Mouse (Mus musculus) lung, postnatal 4 days (tissue): Measurements from ENCODE around the gene Adamts7.
A peak's percentile ranks its signal among the peaks of the same experiment; 100 is the strongest.

Experiments
- DNase-seq, 2 experiments: peaks; one replicate each; pipeline ENCODE4 v3.0.0; 2021

The Adamts7 gene

DNA sequence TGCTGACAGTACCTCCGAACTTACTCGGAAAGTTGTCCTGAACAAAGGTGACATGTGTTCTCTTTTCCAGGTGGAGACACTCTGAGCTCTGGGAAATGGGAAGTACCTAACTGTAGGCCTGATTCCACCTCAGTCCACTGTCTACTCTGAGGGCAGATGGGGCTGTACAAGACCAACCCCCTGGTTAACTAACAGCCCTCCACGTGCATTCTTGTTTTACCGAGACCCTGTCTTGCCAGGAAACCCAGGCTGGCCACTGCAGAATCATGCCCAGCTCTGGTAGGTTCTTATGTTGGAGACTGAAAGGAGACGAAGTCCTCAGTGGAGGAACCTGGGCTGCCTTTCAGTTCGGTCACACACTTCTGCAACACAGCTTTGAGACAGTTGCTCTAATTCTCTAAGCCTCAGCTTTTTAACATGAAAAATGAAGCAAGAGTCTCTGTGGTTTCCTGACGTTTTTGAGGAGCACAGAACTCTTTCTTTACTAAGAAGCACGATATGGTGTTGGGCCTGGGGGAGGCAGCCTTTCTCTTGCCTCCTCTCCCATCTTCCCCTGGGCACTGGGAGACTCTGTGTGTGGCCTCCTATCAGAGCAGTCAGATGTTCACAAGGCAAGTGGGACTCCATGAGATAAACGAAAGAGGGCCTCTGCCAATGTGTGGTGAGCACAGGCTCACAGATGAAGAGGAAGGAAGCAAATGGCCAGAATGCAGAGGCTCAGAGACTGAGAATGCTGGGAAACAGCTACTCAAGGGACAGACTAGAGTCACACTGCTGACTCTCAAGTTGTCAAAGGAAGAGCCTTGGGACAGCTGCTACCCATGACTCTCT is 74.6 kb downstream of the Adamts7 start:
- DNase-seq = no peak

DNA sequence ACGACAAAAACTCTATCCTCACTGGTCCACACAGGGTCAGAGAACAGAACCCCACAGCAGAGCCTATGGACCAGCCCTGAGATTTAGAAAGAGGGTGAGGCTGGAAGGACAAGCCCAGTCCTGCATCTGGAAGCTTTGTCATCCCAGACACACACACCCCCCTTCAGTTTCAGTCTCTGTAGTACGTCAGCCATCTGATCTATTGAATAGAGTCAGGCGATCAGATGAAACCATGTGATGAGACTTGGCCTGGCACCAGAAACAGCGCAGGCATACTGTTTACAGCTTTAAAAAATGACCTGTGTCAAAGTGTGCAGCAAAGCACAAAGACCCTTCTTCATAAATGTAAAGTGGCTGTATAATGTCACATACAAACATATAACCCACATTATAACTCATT is 77.7 kb downstream of the Adamts7 start:
- DNase-seq = no peak

DNA sequence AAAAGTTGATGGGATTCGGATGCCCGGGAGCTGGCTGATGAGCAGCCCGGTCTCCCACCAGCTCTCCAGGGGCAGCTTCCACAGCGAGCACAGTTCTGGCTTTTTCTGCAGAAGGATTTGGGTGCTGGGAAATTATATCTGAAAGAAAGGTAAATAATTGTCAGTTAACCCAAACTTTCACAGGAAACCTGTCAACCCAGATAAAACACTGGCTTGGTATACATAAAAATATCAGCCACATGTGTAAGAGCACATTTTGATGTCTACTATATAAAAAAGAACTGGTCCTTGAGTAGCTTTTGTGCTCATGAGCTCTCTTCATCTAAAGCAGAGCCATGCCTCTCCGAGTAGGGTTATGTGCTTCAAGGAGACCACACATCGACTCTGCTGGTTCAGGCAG is 78.2 kb downstream of the Adamts7 start:
- no peak for DNase-seq

DNA sequence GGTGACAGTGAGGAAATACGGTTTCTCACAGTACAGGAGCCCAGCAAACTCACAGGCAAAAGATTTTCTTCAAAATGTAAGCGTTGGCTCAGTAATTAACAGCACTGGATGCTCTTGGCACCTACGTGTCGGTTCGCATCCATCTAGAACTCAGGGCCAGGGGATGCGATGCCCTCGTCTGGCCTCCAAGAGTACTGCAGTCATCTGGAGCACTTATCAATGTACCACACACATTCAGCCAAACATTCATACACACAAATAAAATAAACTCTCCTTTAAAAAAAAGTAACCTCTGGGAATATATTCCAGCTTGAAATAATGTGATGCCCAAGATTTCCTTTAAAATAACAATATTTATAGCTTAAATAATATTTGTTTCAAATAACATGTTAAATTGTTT is 78.7 kb downstream of the Adamts7 start:
- no peak for DNase-seq

DNA sequence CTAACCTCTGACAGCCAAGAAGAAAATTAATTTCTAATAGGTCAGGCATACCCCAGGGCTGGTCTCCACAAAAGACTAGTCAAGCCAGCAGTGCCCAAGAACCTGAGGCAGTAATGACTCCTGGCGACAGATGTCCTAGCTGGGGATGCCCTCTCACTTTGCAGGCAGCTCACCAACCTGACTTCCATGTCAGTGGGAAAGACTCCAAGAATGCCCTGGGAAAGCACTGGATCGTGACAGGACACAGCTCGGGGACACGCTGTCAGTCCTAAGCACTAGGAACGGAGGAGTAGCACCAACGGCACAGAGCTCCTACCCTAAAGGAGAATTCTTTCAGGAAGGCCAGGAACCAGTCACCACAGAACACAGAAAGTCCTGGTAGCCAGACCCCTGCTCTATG is 79.4 kb downstream of the Adamts7 start:
- DNase-seq = no peak

DNA sequence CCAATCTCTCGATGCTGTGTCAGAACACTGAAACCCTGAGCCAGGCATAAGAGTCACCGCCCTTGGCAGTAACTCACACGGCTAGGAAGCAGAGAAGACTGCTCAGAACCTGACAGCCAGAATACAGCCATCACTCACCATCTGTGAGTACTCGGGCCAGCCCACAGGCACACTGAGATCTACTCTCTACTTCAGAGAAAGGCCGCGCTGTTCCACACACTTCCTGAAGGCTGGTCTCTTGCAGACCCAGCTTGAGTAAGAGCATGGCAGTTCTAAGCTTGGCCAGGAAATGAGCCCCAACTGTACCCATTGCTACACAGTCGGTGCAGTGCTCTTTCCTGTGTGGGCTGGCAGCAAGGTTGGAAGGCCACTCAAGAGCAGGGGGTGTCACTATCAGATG is 80.0 kb downstream of the Adamts7 start:
- DNase-seq = peak; percentile 35 to 49

DNA sequence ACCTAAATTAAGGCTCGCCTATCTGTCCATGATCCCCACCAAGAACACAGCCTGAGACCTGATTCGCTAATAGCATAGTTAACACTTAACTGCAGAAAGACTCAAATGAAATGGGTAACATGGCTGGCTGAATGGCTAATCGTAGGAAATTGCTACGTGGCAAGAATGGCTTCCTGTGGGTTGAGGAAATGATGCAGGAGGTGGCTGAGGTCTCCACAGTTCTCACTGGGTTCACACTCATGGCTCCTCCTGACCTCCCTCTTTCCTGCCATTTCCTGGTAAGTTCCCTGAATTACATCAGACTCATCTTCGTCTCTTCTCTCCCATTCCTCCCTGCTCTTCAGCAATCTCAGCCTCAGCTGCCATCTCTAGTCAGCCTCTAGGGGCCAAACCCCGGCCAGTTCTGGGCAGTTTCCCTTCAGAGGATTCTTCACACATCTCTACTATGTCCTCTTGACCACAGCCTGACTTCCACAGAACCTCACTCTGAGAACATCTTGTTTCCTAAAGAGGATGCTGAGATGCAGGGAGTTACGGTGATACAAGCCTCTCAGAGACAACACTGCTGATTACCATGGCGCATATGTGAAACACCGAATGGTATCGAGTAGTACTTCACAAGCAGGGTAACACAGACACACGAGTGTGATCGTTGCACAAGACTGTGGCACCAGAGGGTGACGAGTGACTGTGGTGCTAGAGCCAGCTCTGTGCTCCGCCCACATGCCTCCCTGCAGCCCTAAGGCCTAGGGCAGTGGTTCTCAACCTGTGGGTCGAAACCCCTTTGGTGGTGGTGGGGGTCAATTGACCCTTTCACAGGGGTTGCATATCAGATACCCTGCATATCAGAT is 81.7 kb downstream of the Adamts7 start:
- DNase-seq = no peak

DNA sequence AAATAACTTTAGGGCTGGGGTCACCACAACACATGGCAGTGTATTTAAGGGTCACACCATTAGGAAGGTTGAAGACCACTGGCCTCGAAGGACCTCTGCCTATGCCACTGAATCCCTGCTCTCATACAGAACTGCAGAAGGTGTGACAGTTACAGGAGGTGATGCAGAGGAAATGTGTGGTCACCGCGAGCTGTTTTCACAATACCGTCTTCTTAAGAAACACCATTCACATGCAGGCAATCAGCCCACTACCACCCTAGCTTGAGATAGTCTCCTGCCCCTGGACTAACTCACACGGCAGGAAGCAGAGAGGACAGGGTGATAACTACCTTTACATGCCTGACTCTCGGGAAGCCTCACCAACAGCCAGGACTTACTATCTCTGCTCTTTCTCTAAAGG is 82.3 kb downstream of the Adamts7 start:
- no peak for DNase-seq

DNA sequence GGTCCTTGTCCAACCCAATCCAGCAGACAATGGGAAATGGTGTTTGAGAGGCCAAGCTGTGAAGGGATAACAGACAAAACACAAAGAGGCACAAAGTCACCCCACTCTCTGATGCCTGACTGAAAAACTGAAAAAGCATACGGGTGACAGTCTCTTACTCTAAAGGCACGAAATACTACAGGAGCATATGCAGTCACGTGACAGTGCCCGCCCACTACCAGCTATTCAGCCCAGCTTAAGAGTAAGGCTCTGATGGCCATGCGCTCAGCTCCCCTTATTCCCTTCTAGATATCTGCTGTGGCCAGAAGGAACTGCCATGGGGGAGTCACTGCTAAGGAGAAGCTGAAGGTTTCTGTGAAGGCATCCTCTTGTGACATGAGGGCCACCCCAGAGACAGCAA is 82.9 kb downstream of the Adamts7 start:
- DNase-seq = no peak

DNA sequence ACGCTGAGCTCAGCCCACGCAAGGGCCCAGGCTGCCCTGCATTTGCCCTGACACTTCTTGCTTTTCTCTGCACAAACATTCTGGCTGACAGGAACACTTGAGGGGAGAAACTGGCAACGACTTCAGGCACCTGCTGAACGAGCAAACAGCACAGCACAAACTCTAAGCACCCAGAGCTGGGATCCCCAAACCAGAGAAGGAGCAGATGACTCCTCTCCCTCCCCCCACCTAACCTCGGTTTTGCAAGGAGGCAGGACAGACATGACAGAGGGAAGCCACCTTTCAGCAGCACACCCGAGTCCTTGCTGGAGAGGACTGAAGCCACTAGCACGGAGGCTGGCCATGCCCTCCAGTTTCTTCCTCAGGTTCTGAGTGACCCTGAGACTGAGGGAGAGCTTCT is 84.4 kb downstream of the Adamts7 start:
- DNase-seq = no peak

DNA sequence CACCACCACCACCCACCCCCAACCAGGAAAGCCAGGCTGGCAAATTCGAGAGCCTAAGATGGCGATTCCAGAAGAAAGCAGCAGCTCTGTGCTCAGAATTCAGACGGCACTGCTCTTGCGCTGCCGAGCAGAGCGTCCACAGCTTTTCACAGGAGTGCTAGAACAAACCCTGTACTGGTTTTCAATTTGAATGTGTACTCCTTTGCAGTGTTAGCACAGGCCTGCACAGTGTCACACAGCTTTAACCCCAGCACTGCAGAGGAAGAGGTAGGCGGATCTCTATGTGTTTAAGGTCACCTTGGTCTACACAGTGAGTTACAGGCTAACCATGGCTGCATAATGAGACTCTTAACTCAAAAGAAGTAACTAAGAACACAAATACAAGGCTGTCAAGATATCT is 85.5 kb downstream of the Adamts7 start:
- no peak for DNase-seq

DNA sequence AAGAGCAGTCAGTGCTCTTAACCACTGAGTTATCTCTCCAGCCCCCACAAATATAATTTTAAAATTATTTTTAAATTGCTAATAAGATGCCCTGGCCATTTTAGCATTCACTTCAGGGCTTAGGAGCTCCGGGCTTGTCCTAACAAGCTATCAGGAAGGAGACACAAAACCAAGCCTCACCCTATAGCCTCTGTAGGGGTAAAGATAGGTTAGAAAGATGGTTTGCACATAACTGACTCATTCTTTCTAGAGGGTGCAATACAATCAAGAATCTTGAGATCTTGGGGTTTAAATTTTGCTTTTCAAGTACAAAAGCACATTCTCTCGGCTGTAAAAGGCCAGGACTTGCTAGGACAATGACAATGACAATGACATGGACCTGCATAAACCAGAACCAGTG is 86.2 kb downstream of the Adamts7 start:
- no peak for DNase-seq

DNA sequence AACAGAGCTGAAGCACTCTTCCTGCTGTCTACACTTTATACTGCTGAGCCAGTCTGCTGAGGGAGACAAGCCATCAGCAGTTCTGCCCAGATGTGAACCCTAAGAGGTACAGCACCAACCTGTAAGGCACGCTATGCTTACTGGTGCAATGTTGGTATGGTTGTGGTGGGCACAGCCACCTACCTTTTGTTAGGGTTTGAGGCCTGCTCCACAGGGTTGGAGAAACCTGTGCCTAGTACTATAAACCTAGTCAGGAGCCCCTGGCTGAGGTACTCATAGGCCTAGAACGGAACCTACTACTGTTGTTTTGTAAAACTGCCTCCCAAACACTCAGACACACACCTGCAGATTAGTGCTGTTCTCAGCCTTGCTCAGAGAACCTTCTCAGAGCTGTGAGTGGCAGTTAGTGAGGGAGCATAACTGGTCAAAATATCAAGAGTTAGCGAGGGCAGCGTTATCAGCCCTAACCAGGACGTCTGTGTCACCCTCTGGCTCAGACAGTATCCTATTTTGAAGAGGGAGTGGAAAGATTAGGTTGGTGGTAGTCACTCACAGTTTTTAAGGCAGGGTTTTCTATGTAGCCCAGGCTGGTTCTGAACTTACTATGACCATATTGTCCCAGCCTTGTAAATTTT is 87.4 kb downstream of the Adamts7 start:
- no peak for DNase-seq

DNA sequence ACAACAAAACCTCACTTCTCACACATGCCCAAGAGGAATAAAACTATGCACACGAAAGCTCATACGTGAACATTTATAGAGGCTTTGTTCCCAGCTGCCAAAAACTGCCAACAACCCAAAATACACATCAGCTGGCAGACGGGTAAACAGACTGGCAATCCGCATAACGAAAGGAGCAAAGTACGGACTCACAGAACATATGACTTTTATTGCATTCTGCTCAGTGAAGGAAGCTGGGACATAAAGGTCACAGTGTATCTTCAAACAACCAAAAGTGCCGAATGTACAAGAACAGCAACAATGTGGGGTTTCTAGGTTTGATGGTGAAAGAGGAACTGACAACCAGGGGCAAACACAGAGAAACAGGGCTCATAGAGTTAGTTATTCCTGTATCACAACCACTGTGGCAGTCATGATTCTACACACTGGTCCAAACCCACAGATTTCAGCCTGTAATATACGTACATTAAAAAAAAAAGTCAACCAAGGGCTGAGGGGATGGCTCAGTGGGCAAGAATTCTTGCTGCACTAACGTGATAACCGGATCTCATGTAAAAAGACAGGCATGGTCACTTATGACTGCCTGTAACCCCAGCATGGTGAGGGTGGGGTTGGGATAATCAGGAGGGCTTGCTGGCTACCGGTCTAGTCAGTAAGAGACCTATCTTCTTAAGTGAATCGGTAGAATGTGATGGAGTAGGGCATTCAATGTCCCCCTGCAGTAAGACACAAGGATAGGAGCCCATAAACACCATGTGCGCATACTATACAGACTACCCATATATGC is 88.3 kb downstream of the Adamts7 start:
- DNase-seq = no peak

DNA sequence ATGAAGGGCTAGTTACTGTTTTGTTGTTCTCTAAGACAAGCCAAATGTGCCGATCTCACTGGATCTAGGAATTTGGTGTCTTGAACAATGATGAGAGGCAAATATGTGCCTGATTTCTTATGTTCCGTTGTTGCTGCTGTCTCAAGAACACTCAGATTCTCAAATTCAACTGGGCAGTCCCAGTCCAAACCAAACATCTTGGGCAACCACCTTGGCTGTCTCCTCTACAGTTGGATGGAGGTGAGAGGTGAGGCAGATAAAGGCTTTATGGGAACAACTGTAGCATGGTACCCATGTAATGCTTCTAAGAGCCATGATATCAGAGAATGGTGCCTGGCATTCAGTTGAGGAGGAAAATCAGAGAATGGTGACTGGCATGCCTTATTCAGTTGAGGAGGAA is 90.3 kb downstream of the Adamts7 start:
- no peak for DNase-seq

DNA sequence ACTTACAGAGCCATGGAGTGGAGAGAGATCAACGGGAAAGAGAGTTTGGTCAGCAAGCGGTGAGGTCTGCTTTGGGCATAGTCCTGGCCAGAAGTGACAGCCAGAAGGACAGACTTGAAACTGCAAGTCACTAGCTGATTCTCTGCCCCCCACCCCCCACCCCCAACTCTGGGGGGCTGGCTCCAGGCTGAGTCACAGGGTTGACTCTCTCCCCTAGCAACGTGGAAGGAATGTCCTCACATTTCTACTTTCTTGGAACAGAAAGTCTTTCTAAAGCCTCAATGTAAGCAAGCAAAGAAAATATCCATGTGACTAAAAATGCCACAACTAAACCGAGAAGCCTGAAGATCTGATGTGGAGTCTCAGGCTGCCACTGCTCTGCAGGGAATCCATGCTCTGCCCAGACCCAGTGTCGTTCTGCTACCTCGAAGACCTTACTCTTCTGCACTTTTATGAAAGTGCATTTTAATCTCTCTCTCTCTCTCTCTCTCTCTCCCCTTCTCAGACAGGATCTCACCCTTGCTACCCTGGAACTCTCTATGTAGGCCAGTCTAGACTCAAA is 93.1 kb downstream of the Adamts7 start:
- DNase-seq = no peak

DNA sequence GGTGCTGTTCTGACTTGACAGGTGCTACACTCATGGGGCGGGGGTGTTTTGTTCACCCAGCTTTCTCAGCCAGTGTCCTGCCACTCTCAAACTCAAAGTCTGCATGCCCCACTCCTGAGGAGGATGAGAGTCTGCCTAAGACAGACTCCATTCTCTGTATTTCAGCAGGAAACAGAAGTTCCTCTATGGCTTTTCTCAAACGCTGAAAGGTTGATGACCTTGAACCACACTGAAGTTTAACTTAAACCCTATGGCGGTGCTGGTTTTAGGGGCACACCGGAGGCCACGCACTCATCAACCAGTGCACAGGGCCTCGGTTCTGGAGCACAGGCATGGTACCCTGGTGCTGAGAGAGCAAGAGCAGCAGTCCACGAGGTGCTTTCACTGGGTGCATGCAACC is 94.4 kb downstream of the Adamts7 start:
- DNase-seq = no peak
